Mouse (Mus musculus) heart, embryonic 12.5 days (tissue): ENCODE measurements at regions not wholly inside any gene's neighbourhood (a gene's known extent, or its start where the extent isn't known, plus 50 kb on each side); places are given as distances from the start of the nearest gene placed in this dataset.

Source experiments
- ATAC-seq: fragments of 200-750 bp; cut with Nextera tagmentation; 2 replicates; pipeline ENCODE4 v1.8.0; 2017; ENCODE audit warnings: moderate TSS enrichment, moderate library complexity; ENCODE audit not compliant: insufficient number of reproducible peaks, low FRiP score
- H3K27ac ChIP-seq: fragments of 300-500 bp; sonication (generic); 2 replicates; pipeline ENCODE4 v1.5.1; 2016; ENCODE audit warnings: mild to moderate bottlenecking, moderate library complexity; ENCODE audit not compliant: poor library complexity, severe bottlenecking
- H3K27me3 ChIP-seq: fragments of 300-500 bp; sonication (generic); replicated peaks from 2 replicates; pipeline ENCODE4 v1.6.1; 2016; ENCODE audit warnings: mild to moderate bottlenecking, moderate library complexity
- H3K36me3 ChIP-seq: fragments of 300-500 bp; sonication (generic); 2 replicates; pipeline ENCODE4 v1.6.1; 2016; ENCODE audit warnings: mild to moderate bottlenecking, moderate library complexity
- H3K4me1 ChIP-seq: fragments of 300-500 bp; sonication (generic); replicated peaks from 2 replicates; pipeline ENCODE4 v1.6.1; 2016; ENCODE audit warnings: mild to moderate bottlenecking
- H3K4me2 ChIP-seq: fragments of 300-500 bp; sonication (generic); 2 replicates; pipeline ENCODE4 v1.6.1; 2016; ENCODE audit warnings: mild to moderate bottlenecking, moderate library complexity
- H3K4me3 ChIP-seq: fragments of 300-500 bp; sonication (generic); 2 replicates; pipeline ENCODE4 v1.5.1; 2016; ENCODE audit warnings: mild to moderate bottlenecking
- H3K9ac ChIP-seq: fragments of 300-500 bp; sonication (generic); 2 replicates; pipeline ENCODE4 v1.6.1; 2016; ENCODE audit warnings: mild to moderate bottlenecking, moderate library complexity
- H3K9me3 ChIP-seq: fragments of 300-500 bp; sonication (generic); replicated peaks from 2 replicates; pipeline ENCODE4 v1.6.1; 2016; ENCODE audit warnings: mild to moderate bottlenecking, moderate library complexity
- WGBS: fragments of 180-500 bp; shearing (Covaris S2); methylation state at CpG from one replicate; pipeline ENCODE4 v1.1.7; 2016; 5-methylcytosine and 5-hydroxymethylcytosine counted together

GRCm38 (mm10) chr17:84129204-84129603 is 58.5 kb downstream of the Zfp36l2 start:
- WGBS: 75% methylated on average over 13 of the region's 13 CpGs

GRCm38 (mm10) chr17:84128262-84128661 is 59.5 kb downstream of the Zfp36l2 start:
- ATAC-seq: no peak

More at GRCm38 (mm10) chr17:84129204-84129603, 58.5 kb downstream of the Zfp36l2 start:
- Histone ChIP-seq H3K4me1 (peaks cover 4% of the 10 kb centered on the region; the same call in 1 of the 2 replicates), H3K4me2 (no peak overlapping the region), H3K9me3 (no peaks in the 10 kb centered on the region), H3K27ac (no peak overlapping the region), H3K4me3 (no peak overlapping the region), H3K27me3 (no peaks in the 10 kb centered on the region), H3K9ac (no peak overlapping the region), H3K36me3 (no peaks in the 10 kb centered on the region)
- no peak for ATAC-seq

GRCm38 (mm10) chr17:84126168-84126567 is 61.6 kb downstream of the Zfp36l2 start:
- Histone ChIP-seq H3K4me2 (no peak overlapping the region), H3K36me3 (no peaks in the 10 kb centered on the region), H3K27ac (no peak overlapping the region), H3K9ac (no peak overlapping the region), H3K9me3 (no peaks in the 10 kb centered on the region), H3K4me3 (no peak overlapping the region), H3K27me3 (no peaks in the 10 kb centered on the region), H3K4me1 (no peaks in the 10 kb centered on the region)
- 54% methylated on average over 5 of the region's 5 CpGs for WGBS
- ATAC-seq: no peak

More at GRCm38 (mm10) chr17:84128262-84128661, 59.5 kb downstream of the Zfp36l2 start:
- Histone ChIP-seq H3K9me3 (no peaks in the 10 kb centered on the region), H3K4me3 (no peak overlapping the region), H3K36me3 (no peaks in the 10 kb centered on the region), H3K27me3 (no peaks in the 10 kb centered on the region), H3K9ac (no peak overlapping the region), H3K27ac (no peak overlapping the region), H3K4me2 (no peak overlapping the region), H3K4me1 (no peaks in the 10 kb centered on the region)
- WGBS: 62% methylated on average over 5 of the region's 5 CpGs

GRCm38 (mm10) chr17:84123161-84123560 is 64.6 kb downstream of the Zfp36l2 start:
- Histone ChIP-seq H3K9ac (no peak overlapping the region), H3K4me2 (no peak overlapping the region), H3K27me3 (no peaks in the 10 kb centered on the region), H3K9me3 (no peaks in the 10 kb centered on the region), H3K36me3 (no peaks in the 10 kb centered on the region), H3K27ac (no peak overlapping the region), H3K4me3 (no peak overlapping the region), H3K4me1 (peaks cover 5% of the 10 kb centered on the region)
- no peak for ATAC-seq
- 86% methylated on average over 2 of the region's 2 CpGs for WGBS

GRCm38 (mm10) chr17:84122486-84123131 is 65.1 kb downstream of the Zfp36l2 start:
- Histone ChIP-seq H3K4me1 (peaks cover 11% of the 10 kb centered on the region), H3K36me3 (no peaks in the 10 kb centered on the region), H3K9me3 (no peaks in the 10 kb centered on the region), H3K27me3 (no peaks in the 10 kb centered on the region), H3K9ac (no peak overlapping the region), H3K4me3 (no peak overlapping the region), H3K4me2 (no peak overlapping the region), H3K27ac (no peak overlapping the region)
- ATAC-seq: no peak
- 74% methylated on average over 6 of the region's 6 CpGs for WGBS

GRCm38 (mm10) chr17:84121291-84121690 is 66.5 kb downstream of the Zfp36l2 start:
- Histone ChIP-seq H3K4me1 (peaks cover 13% of the 10 kb centered on the region), H3K27ac (no peak overlapping the region), H3K4me2 (no peak overlapping the region), H3K4me3 (no peak overlapping the region), H3K36me3 (no peaks in the 10 kb centered on the region), H3K9ac (no peak overlapping the region), H3K27me3 (no peaks in the 10 kb centered on the region), H3K9me3 (no peaks in the 10 kb centered on the region)
- WGBS: 69% methylated on average over 6 of the region's 6 CpGs
- ATAC-seq: no peak

- no peak overlapping the region for H3K9ac ChIP-seq
- no peaks in the 10 kb centered on the region for H3K27me3 ChIP-seq
- H3K36me3 ChIP-seq: no peaks in the 10 kb centered on the region
- no peak overlapping the region for H3K4me2 ChIP-seq
- no peaks in the 10 kb centered on the region for H3K9me3 ChIP-seq
- no peak for ATAC-seq
- H3K27ac ChIP-seq: no peak overlapping the region
- peaks cover 21% of the 10 kb centered on the region for H3K4me1 ChIP-seq
- H3K4me3 ChIP-seq: no peak overlapping the region
- WGBS: 82% methylated on average over 16 of the region's 16 CpGs
These were observed 68.3 kb downstream of the Zfp36l2 start for GRCm38 (mm10) chr17:84119221-84120017.

- no peak overlapping the region for H3K4me3 ChIP-seq
- no peaks in the 10 kb centered on the region for H3K9me3 ChIP-seq
- H3K4me2 ChIP-seq: no peak overlapping the region
- H3K27me3 ChIP-seq: no peaks in the 10 kb centered on the region
- H3K9ac ChIP-seq: no peak overlapping the region
- WGBS: 58% methylated on average over 1 of the region's 1 CpGs
- ATAC-seq: no peak
- H3K4me1 ChIP-seq: peaks cover 25% of the 10 kb centered on the region
- H3K27ac ChIP-seq: no peak overlapping the region
- H3K36me3 ChIP-seq: no peaks in the 10 kb centered on the region
These were observed 69.0 kb downstream of the Zfp36l2 start for GRCm38 (mm10) chr17:84118781-84119180.

GRCm38 (mm10) chr17:84118271-84118670 is 69.5 kb downstream of the Zfp36l2 start:
- WGBS: 78% methylated on average over 4 of the region's 4 CpGs
- Histone ChIP-seq H3K4me2 (no peak overlapping the region), H3K27me3 (no peaks in the 10 kb centered on the region), H3K4me3 (no peak overlapping the region), H3K4me1 (peaks cover 25% of the 10 kb centered on the region), H3K9ac (no peak overlapping the region), H3K9me3 (no peaks in the 10 kb centered on the region), H3K27ac (no peak overlapping the region), H3K36me3 (no peaks in the 10 kb centered on the region)
- no peak for ATAC-seq

GRCm38 (mm10) chr17:84117756-84118155 is 70.0 kb downstream of the Zfp36l2 start:
- no peak for ATAC-seq
- H3K36me3 ChIP-seq: no peaks in the 10 kb centered on the region
- H3K27me3 ChIP-seq: no peaks in the 10 kb centered on the region
- H3K9me3 ChIP-seq: no peaks in the 10 kb centered on the region
- no peak overlapping the region for H3K9ac ChIP-seq
- H3K27ac ChIP-seq: no peak overlapping the region
- no peak overlapping the region for H3K4me2 ChIP-seq
- peaks cover 26% of the 10 kb centered on the region for H3K4me1 ChIP-seq
- no peak overlapping the region for H3K4me3 ChIP-seq
- WGBS: 68% methylated on average over 1 of the region's 1 CpGs

- Histone ChIP-seq H3K4me2 (no peak overlapping the region), H3K9me3 (no peaks in the 10 kb centered on the region), H3K27ac (no peak overlapping the region), H3K9ac (no peak overlapping the region), H3K4me3 (no peak overlapping the region), H3K27me3 (no peaks in the 10 kb centered on the region), H3K4me1 (peaks cover 37% of the 10 kb centered on the region), H3K36me3 (no peaks in the 10 kb centered on the region)
- WGBS: 73% methylated on average over 17 of the region's 17 CpGs
- peak; percentile 18; the same call in 1 of the 2 replicates for ATAC-seq
These were observed 71.1 kb downstream of the Zfp36l2 start for GRCm38 (mm10) chr17:84116340-84117279.
